Mouse (Mus musculus) hindbrain, embryonic 10.5 days (tissue): ENCODE results near the gene Spata13. TPM values are rescaled to one million over a fixed set of nuclear protein-coding genes. Genes with fewer than 3 reads are reported as not detected.

Source experiments
- DNase-seq: peaks from one replicate; pipeline ENCODE4 v3.0.0-alpha.2; 2017; ENCODE audit warnings: low spot score
- H3K27ac ChIP-seq: fragments of 300-500 bp; sonication (generic); 2 replicates; pipeline ENCODE4 v1.5.1; 2016; ENCODE audit warnings: mild to moderate bottlenecking, moderate library complexity
- H3K27me3 ChIP-seq: fragments of 300-500 bp; sonication (generic); 2 replicates; pipeline ENCODE4 v1.6.1; 2016; ENCODE audit warnings: mild to moderate bottlenecking; ENCODE audit not compliant: poor library complexity, insufficient read depth, severe bottlenecking
- H3K36me3 ChIP-seq: fragments of 300-500 bp; sonication (generic); 2 replicates; pipeline ENCODE4 v1.6.1; 2016; ENCODE audit warnings: mild to moderate bottlenecking, moderate library complexity
- H3K4me1 ChIP-seq: fragments of 300-500 bp; sonication (generic); replicated peaks from 2 replicates; pipeline ENCODE4 v1.6.1; 2016; ENCODE audit warnings: mild to moderate bottlenecking
- H3K4me3 ChIP-seq: fragments of 300-500 bp; sonication (generic); 2 replicates; pipeline ENCODE4 v1.5.1; 2016; ENCODE audit warnings: mild to moderate bottlenecking, moderate library complexity
- H3K9me3 ChIP-seq: fragments of 300-500 bp; sonication (generic); 2 replicates; pipeline ENCODE4 v1.6.1; 2016; ENCODE audit warnings: mild to moderate bottlenecking, moderate library complexity
- WGBS: fragments of 180-500 bp; shearing (Covaris S2); methylation state at CpG from one replicate; pipeline ENCODE4 v1.1.7; 2016; 5-methylcytosine and 5-hydroxymethylcytosine counted together
- polyA plus RNA-seq: library from polyadenylated mRNA; unstranded; fragments of >200 nt; fragmentation: Nextera tagmentation; extraction: Ambion mirVana; gene quantifications from 2 replicates; pipeline ENCODE4 v1.2.1, GENCODE M21; 2016

Spata13 gene
- polyA plus RNA-seq: 56.7 and 66.0 TPM in 2 replicates

DNA sequence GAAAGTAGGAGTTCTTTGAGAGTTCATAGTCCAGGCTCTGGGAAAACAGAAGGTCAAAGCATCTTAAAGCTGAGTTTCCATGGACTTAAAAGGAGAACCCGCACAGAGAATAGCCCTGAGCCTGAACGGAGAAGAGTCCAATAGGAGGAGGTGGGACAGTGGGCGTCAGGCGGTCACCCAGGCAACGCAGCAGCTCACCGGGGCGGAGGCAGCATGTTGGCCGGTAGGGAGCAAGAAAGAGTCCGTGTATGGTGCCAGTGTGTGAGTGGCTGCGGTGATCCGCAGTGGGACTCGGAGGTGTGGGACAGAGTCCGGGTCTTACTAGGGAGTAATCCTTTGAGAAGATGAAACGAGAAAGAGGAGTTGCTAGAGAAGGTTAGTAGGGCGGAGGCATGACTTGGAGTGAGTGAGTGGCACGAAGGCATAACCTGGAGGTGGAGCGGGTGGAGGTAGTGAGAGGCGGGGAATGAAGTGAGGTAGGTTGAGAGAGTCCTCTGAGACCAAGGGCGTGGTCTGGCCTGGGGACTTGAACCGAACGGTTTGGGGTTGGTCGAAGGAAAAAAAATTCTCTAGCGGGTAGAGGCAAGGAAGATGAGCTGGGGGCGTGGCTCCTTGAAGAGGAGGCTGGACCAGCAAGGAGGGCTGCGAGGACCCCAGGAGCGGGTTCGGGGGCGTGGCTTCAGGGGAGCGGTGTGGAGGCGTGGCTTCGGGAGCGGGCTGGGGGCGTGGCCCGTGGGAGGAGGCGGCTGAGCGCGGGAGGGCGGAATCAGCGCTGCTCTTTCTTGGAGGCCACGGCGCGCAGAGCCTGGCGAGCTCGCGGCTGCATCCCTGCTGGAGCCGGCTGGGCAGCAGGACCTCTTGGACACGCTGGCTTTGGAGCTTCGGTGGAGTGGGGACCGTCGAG lies at the start of gene Spata13:
TSS of gene Spata13 (plus strand) at position 41 of the 904 bp plus-strand sequence.
- Histone ChIP-seq H3K4me3 (peak within 1 kb of the TSS; percentile 83), H3K27me3 (0 out of 2 replicates have a peak, but pooled peaks cover 3% of the 10 kb centered on the region), H3K4me1 (peaks cover 61% of the 10 kb centered on the region), H3K27ac (peak within 1 kb of the TSS; percentile 95), H3K36me3 (peaks cover 27% of the 10 kb centered on the region), H3K9me3 (no peaks in the 10 kb centered on the region)
- DNase-seq: peak; percentile 97
- WGBS: under 1% methylated on average over 50 of the region's 50 CpGs

DNA sequence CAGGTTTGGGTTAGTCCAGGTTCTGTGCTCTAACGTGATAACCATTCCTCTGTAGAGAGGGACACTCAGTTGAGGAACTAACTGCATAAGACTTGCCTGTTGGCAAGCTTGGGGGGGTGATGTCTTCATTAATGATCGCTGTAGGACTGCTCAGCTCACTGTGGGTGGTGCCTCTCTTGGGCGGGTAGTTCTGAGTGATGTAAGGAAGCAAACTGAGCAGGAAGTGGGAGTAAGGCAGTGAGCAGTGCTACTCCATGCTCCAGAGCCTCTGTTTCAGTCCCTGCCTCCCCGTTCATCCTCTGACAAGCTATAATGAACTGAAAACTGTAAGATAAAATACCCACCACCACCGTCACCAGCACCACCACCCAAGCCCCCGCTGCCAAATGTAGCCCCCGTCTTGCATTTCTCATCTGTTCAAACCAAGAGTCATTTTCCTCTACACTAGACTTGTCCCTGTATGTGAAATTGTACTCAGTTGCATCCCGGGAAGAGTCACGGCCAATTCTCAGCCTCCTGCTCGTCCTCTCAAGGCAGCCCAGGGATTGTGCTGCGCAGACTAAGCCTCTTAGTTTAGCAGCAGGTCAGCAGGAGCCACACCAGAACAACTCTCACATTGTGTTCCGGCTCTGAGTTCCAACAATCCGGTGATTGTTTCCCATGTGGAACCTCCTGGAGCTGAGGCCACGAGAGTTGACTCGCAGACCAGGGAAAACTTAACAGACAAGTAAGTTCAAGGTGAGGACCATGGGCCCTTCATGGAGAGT lies 46.9 kb upstream of the Spata13 start:
- Histone ChIP-seq H3K36me3 (no peaks in the 10 kb centered on the region), H3K9me3 (0 out of 2 replicates have a peak, but pooled peaks cover under 1% of the 10 kb centered on the region), H3K27me3 (no peaks in the 10 kb centered on the region), H3K4me3 (no peak overlapping the region), H3K27ac (peak overlapping the region; percentile 76), H3K4me1 (peaks cover 34% of the 10 kb centered on the region)
- 33% methylated on average over 15 of the region's 15 CpGs for WGBS
- peak; percentile 39 for DNase-seq

DNA sequence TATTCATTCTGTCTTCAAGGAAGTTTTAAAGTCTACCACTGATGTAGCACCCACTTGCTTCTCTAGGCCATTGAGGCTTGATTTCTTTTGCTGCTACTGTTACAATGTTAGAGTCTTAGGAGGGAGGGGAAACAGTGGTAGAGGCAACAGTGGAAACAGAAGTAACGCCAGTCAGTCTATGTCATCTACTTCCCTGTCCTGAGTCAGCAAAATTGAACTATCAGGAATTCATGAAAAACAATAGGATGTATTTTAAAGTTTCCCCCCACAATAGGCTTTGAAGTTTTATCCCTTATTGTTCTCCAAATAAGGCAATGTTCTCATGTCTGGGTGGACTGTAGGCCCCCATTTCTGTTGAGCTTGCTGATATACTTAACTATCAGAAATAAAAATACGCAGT lies 44.8 kb upstream of the Spata13 start:
- peak overlapping the region; percentile 30; the same call in 1 of the 2 replicates for H3K27ac ChIP-seq
- no peaks in the 10 kb centered on the region for H3K9me3 ChIP-seq
- H3K4me3 ChIP-seq: no peak overlapping the region
- no peaks in the 10 kb centered on the region for H3K27me3 ChIP-seq
- no peak for DNase-seq
- peaks cover 37% of the 10 kb centered on the region for H3K4me1 ChIP-seq
- WGBS: 77% methylated on average over 2 of the region's 2 CpGs
- no peaks in the 10 kb centered on the region for H3K36me3 ChIP-seq

DNA sequence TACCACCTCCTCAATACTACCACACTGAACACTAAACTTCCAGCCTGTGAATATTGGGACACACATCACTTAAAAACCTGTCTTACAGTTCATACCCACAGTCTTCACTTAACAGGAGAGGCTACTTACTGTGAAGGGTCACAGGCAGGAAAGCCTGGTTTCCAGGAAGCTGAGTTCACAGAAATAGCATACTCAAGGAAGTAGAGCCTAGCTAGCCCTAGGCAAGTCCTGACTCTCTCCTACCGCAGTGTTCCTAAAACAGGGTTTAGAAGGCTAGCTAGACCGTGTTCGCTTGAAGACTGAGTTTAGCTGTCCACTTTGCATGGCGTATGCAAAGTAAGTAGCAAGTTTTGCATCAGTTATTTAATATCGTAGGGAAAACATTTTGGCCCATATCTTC lies 41.5 kb upstream of the Spata13 start:
- Histone ChIP-seq H3K27me3 (no peaks in the 10 kb centered on the region), H3K4me3 (no peak overlapping the region), H3K36me3 (no peaks in the 10 kb centered on the region), H3K9me3 (no peaks in the 10 kb centered on the region), H3K27ac (0 out of 2 replicates have a peak overlapping the region, but pooled peaks have one; percentile 31), H3K4me1 (peaks cover 37% of the 10 kb centered on the region)
- DNase-seq: no peak
- 91% methylated on average over 5 of the region's 5 CpGs for WGBS

DNA sequence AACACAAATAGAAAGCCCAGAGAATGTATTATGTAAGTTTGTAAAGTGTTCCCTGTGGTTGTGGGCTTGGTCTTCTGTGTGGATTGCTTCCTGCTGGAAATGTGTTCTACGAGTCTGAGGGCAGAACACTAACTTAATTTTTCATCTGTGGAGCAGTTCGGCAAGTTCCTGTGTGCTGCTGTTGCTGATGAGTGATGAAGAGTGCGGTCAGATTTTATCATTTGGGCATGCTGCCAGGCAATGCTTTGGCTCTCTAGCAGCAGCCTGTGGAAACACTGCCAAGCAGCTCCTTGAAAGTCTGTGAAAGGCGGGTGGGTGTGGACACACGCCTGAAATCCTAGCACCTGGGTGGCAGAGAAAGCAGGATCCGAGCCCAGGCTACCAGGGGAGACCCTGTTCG lies 41.0 kb upstream of the Spata13 start:
- Histone ChIP-seq H3K36me3 (no peaks in the 10 kb centered on the region), H3K27me3 (no peaks in the 10 kb centered on the region), H3K4me1 (peaks cover 37% of the 10 kb centered on the region), H3K4me3 (no peak overlapping the region), H3K27ac (no peak overlapping the region), H3K9me3 (no peaks in the 10 kb centered on the region)
- DNase-seq: no peak
- 84% methylated on average over 7 of the region's 7 CpGs for WGBS

DNA sequence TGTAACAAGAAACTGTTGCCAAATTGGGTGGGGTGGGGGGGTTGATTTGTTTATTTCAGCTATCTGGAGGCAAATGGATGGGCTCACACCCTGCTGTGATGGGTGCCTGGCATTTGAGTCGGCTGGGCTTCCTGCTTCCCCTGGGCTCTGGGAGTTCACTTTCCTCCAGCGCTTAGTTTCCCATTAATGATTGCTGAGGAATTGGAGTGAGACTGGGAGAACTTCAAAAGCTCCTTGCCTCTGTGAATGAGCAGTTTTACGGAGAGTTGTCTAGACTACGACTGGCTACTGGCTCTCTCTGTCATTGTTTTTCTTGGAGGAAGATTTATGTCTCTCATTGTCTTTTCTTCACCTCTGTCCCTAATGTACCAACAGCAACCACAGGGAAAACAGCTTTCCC lies 36.2 kb upstream of the Spata13 start:
- Histone ChIP-seq H3K36me3 (no peaks in the 10 kb centered on the region), H3K4me3 (no peak overlapping the region), H3K9me3 (no peaks in the 10 kb centered on the region), H3K4me1 (peaks cover 23% of the 10 kb centered on the region), H3K27ac (peak overlapping the region; percentile 71), H3K27me3 (no peaks in the 10 kb centered on the region)
- no peak for DNase-seq
- 14% methylated on average over 4 of the region's 4 CpGs for WGBS

DNA sequence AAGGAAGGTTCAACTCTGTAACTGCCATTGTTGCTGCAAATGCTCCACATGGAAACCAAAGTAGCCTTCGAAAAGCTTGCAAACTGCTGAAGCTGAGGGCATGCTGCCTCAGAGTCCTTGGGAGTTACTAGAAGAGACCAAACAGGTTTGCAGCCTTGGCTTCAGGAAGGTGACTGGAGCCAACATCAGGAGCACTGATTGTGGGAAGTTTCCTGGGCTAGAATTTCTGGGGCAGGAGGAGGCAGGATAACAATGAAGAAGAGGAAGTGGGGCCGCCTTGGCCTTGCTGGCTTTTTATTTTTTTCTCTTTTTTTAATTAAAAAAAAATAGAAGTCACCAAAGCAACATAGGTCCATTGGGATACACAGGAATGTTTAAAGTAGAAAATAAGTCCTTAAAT lies 34.8 kb upstream of the Spata13 start:
- Histone ChIP-seq H3K36me3 (no peaks in the 10 kb centered on the region), H3K9me3 (no peaks in the 10 kb centered on the region), H3K27me3 (no peaks in the 10 kb centered on the region), H3K4me1 (peaks cover 25% of the 10 kb centered on the region), H3K4me3 (no peak overlapping the region), H3K27ac (no peak overlapping the region)
- WGBS: 86% methylated on average over 2 of the region's 2 CpGs
- DNase-seq: no peak

DNA sequence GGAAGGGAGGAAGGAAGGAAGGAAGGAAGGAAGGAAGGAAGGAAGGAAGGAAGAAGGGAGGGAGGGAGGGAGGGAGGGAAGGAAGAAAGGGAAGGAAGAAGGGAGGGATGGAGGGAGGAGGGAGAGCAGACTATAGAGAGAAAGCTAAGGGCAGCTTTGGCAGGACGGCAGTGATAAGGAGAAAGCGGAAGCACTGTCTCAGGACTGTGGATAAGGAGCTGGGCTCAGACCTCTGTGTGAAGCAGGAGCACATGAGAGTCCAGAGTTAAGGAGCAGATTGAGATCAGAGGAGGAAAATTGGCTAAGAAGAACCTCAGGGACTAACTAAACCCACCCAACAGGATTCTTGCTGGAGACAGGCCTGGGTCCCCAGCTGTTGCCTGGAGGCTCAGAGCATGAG lies 28.2 kb upstream of the Spata13 start:
- 75% methylated on average over 2 of the region's 2 CpGs for WGBS
- peaks cover 35% of the 10 kb centered on the region for H3K4me1 ChIP-seq
- H3K27me3 ChIP-seq: no peaks in the 10 kb centered on the region
- DNase-seq: no peak
- no peaks in the 10 kb centered on the region for H3K36me3 ChIP-seq
- no peaks in the 10 kb centered on the region for H3K9me3 ChIP-seq
- no peak overlapping the region for H3K4me3 ChIP-seq
- peak overlapping the region; percentile 45; the same call in 1 of the 2 replicates for H3K27ac ChIP-seq

DNA sequence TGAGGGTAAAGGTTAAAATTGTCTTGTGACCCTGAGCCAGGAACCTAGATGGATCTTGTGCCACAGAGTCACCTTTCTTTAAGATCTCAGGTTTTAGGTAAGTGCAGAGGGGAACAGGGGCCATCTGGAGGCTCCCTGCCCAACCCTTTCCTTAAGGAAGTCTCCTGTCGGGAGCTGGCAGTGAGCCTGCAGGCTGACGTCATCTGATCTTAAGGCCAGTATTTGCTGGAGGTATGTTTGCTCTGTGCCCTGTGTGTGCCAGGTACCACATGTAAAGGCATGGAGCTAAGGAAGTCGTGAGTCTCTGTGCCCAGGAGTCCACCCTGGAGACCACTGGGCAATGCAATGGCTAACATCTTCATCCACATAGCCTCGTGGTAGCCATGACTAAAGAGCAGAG lies 27.6 kb upstream of the Spata13 start:
- H3K36me3 ChIP-seq: no peaks in the 10 kb centered on the region
- no peaks in the 10 kb centered on the region for H3K27me3 ChIP-seq
- H3K4me1 ChIP-seq: peaks cover 35% of the 10 kb centered on the region
- no peak overlapping the region for H3K4me3 ChIP-seq
- H3K27ac ChIP-seq: no peak overlapping the region
- WGBS: 73% methylated on average over 4 of the region's 4 CpGs
- H3K9me3 ChIP-seq: no peaks in the 10 kb centered on the region
- no peak for DNase-seq

DNA sequence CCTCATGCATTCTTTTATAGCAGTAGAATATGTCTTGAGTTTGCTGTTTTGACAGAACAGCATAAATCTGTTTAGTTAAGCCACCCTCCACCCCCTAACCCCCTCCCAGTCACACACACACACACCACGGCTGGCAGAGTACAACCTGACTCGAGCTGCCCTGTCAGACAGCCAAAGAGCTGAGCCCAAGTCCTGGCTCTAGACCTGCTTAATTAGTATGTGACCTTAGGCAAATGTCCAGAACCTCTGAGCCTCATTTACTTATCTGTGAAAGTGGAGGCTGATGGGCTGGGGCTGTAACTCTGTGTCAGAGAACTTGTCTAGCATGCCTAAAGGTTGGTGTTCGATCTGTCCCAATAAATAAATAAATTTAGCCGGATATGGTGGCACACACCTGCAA lies 26.1 kb upstream of the Spata13 start:
- Histone ChIP-seq H3K36me3 (no peaks in the 10 kb centered on the region), H3K4me3 (no peak overlapping the region), H3K9me3 (no peaks in the 10 kb centered on the region), H3K4me1 (peaks cover 43% of the 10 kb centered on the region), H3K27ac (no peak overlapping the region), H3K27me3 (no peaks in the 10 kb centered on the region)
- WGBS: 86% methylated on average over 4 of the region's 4 CpGs
- no peak for DNase-seq

DNA sequence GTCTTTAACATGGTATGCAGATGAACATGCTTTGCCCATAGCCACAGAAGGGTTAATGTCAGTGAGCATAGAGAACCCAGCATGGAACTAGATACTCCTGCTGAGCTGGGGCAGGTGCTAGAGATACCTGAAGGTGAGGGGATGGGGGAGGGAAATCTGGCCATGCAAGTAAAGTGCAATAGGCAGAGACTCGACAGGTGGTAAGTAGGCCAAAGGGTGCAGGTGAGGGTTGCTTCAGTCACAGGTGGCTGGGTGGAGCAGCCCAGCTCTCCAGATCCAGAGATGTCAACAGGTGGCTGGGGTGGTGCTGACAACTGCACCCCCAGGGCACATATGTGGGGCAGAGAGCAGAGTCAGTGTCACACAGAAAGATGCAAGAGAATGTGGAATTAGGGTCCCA lies 24.6 kb upstream of the Spata13 start:
- H3K36me3 ChIP-seq: no peaks in the 10 kb centered on the region
- H3K4me1 ChIP-seq: peaks cover 50% of the 10 kb centered on the region
- no peak overlapping the region for H3K27ac ChIP-seq
- WGBS: 77% methylated on average over 1 of the region's 1 CpGs
- no peak for DNase-seq
- no peak overlapping the region for H3K4me3 ChIP-seq
- H3K9me3 ChIP-seq: no peaks in the 10 kb centered on the region
- no peaks in the 10 kb centered on the region for H3K27me3 ChIP-seq

DNA sequence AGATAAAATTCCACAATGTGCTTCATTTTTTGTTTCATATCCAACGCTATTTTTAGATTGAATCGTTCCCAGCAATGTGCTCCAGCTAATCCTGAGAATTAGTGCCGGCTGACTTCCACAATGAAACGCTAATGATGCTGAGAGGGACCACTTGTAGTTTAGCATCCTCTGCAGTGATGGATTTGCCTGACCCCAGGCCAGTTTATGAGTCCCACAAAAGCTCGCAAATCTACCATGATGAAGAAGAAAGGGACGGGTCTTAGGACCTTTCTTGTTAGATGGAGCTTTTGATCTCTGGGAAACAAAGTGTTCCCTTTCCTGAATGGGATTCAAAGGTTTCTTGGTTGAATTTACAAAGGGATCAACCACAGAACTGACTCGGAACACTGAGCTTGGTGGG lies 21.1 kb upstream of the Spata13 start:
- DNase-seq: no peak
- no peaks in the 10 kb centered on the region for H3K36me3 ChIP-seq
- H3K27ac ChIP-seq: no peak overlapping the region
- WGBS: 28% methylated on average over 7 of the region's 7 CpGs
- no peaks in the 10 kb centered on the region for H3K9me3 ChIP-seq
- H3K27me3 ChIP-seq: no peaks in the 10 kb centered on the region
- no peak overlapping the region for H3K4me3 ChIP-seq
- peaks cover 38% of the 10 kb centered on the region for H3K4me1 ChIP-seq

DNA sequence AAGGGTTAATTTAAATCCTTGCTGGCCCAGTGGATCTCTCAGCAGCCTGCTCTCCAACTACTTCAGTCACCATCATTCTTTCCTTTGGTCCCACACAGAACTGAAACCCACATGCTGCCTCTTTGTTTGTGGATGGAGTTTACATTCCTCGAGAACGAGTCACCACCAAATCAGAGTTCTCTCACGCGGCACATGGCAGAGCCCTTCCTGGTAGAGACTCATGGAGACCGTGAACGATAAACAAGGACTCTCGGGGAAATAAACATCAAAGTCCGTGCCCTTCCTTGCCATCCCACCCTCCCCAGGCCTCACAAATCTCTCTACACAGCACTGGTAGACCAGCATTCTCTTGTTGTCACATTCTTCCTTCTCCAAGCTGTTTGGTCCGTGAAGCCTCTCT lies 12.7 kb upstream of the Spata13 start:
- Histone ChIP-seq H3K27ac (no peak overlapping the region), H3K27me3 (no peaks in the 10 kb centered on the region), H3K4me3 (no peak overlapping the region), H3K9me3 (no peaks in the 10 kb centered on the region; the same call in 1 of the 2 replicates), H3K36me3 (peaks cover 7% of the 10 kb centered on the region; the same call in 1 of the 2 replicates), H3K4me1 (peaks cover 14% of the 10 kb centered on the region)
- 77% methylated on average over 9 of the region's 9 CpGs for WGBS
- no peak for DNase-seq
